Mouse (Mus musculus) testis, adult 2 months (tissue): ENCODE results near the gene 4930452B06Rik.

Source experiments
- CTCF ChIP-seq: fragments of 200-500 bp; IDR thresholded peaks from 2 replicates; pipeline ENCODE4 v1.5.1; 2012; ENCODE audit warnings: low read depth, mild to moderate bottlenecking, inconsistent platforms, low read length, moderate library complexity; ENCODE audit not compliant: control insufficient read depth, insufficient read depth, insufficient replicate concordance
- POLR2A ChIP-seq: fragments of 200-500 bp; IDR thresholded peaks from 2 replicates; pipeline ENCODE4 v1.6.1; 2012; ENCODE audit warnings: low read depth, mild to moderate bottlenecking, inconsistent platforms, low read length, moderate library complexity; ENCODE audit not compliant: control insufficient read depth

- TF ChIP-seq CTCF = no peak
- TF ChIP-seq POLR2A = no peak
Observed at GRCm38 (mm10) chr14:8398507-8398906, 267.5 kb downstream of the 4930452B06Rik start.
